Mouse (Mus musculus): ENCODE data around the gene Efl1.

Efl1 gene

DNA sequence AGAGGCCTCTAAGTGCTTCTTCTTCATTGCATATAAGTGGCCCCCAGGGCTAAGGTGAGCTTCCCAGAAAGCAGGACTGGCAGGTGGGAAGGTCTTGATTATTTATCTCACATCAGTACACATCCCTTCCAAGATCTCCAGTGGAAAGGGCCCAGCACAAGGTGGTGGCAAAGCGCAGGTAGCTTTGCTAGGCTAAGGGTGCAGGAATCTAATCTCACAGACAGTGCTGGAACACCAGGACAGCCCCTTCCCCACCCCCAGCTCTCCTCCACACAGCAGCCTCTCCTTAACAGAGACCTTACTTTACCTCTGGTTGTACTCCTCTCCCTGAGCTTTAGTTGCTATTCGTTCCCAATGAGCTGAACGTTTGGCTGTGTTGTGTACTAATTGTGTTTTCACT is 173.1 kb downstream of the Efl1 start:
- no peak for DNase-seq

GRCm38 (mm10) chr7:82822528-82822927 is 174.1 kb downstream of the Efl1 start:
- no peak for DNase-seq

All from cerebellum, adult 11-12 months (tissue).